Mouse (Mus musculus) WW6 (cell line): ENCODE results near the gene Ccdc62.

Source experiments
- DNase-seq: peaks from one replicate; pipeline ENCODE4 v3.0.0-alpha.2; 2013; ENCODE audit warnings: low read depth, low spot score

The Ccdc62 gene

GRCm38 (mm10) chr5:124003375-124003774 lies 72.9 kb downstream of the Ccdc62 start:
- no peak for DNase-seq

DNA sequence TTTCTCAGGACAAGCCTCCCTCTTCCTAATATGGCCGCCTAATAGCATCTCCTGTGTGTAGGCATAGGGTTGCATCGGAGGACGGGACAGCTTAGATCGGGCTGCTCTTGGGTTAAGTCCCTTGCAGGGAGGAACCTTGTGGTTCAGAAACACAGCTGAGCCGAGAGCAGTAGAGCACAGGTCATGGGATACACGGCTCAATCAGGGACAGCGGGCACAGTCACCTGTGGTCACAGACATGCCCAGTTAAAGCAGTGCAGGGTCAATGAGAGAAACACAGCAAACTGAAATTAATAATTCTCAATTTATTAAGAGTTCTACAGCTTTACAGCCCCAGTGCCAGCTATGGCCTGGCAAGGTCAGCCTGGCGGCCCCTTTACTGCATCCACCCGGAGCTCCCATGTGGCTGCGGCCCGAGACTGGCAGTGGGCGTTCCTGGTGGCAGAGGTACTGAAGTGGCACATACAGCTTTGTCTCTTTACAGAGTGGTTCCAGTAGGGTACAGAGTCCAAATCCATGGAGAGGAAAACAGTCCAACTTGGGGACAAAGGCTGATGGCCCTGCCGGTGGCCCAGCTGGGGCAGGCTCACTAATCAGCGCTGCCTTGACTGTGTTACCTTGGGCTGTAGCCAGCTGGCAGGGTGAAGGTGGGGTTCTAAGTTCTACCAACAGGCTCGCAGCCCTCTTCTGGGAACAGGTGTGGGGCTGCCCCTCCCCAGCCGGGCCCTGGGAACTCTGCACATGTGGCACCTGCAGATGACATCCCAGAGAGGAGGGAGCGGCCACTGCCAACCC lies 74.1 kb downstream of the Ccdc62 start:
- DNase-seq, result no peak

DNA sequence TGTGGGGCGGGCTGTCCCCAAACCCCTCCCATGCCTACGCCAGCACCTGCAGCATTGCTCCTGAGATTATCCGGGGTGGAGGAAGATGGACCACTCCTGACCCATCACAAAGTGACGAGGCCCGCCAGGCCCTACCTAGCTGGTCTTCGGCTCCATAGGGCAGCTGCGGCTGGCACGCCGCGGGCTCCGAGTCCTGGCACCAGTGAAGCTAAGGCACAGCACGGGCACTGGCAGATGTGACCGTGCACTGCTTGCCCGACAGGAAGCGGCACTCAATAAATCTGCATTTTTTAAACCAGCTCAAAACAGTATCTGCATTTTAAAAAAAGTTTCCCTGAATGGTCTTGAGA lies 74.6 kb downstream of the Ccdc62 start:
- no peak for DNase-seq

DNA sequence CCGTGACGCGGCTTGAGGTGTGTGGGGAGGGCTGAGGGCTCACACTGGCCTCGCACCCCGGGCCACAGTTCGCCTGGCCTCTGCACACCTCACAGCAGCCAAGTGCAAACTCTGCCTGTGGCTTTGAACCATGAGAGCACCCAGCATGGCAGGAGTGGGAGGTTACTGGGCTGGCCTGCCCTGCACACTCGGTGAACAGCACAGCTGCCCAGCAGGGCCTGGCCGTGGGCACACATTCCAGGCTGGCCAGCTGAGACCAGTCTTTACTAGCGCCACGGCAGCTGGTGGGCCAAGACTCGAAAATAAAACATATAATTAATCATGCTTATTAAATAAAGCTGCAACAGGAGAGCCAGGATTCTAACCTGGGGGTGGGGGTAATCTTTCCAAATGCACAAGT lies 75.1 kb downstream of the Ccdc62 start:
- DNase-seq, result no peak

DNA sequence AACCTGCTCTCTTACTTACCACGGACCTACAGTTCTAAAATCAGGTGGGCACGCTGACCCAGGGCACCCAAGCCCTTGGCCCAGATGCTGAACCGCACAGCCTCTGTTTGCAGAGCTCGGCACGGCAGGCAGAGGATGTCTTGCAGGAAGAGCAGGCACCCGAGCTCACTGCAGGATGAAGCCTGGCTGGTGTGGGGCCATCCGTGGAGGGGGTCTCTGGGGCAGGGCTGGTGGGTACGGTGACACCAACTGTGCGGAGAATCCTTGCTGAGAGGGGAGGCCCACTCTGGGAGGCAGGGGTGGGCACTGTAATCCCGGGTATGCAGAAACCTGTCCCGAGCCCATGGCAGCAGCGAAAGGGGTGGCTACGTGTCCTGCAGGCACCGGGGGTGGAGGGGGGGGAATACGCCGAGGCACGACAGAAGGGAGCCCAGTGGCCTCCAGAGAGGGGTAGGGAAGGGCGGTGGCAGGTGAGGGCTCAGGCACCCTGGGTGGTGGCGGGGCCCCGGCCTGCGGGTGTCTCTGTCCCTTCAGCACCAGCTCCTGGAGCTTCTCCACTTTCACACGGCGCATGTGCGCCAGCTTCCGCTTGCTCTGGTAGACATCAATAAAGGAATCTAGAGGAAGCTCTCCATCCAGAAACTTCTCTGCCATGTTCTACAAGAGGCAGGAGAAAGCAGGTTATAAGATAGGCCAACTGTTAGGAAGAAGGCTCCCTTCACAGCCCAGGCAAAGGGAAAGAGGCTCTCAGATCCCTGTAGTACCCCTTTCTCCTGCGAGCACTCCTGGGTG lies 75.8 kb downstream of the Ccdc62 start:
- DNase-seq, result no peak

DNA sequence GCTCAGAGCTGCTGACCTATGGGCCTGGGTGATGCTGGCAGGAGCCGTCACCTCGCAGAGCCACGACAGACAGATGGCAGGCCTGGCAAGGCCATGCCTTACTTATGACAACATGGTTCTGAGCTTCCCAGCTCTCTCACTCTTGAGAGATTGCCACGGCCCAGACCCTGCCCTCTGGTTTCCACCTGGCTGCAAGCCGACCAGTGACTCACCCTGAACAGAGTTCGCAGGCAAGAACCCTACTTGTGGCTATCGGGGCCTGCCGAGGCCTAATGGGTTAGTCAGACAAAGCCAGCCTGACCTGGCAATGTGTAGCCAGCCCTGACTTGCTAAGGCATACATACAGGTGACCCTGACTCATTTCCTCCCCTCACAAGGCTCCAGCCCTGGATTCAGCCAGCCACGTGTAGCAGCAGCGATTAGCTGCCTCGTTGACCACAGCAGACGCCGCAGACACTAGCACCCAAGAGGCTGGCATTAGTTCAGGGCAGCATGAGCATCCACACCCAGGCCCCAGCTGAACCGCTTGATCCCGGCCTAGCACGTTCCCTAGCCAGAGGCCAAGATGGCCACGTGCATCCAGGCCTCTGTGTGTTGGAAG lies 76.5 kb downstream of the Ccdc62 start:
- no peak for DNase-seq

DNA sequence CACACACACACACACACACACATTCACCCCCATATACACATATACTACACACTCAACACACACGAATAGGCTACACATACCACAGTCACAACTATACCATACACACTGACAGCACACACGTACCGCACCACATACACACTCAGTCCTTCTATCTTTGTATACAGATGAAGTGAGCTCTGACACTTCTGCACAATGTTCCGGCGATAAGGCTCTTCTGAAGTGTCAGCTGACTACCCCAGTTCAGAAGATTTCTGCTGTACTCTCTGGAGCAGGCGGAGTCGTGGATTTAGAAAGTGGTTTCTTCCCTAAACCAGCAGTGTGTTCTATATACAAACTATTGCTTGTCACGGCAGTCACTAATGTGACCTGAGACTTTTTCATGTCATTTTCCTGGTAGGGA lies 79.6 kb downstream of the Ccdc62 start:
- no peak for DNase-seq

DNA sequence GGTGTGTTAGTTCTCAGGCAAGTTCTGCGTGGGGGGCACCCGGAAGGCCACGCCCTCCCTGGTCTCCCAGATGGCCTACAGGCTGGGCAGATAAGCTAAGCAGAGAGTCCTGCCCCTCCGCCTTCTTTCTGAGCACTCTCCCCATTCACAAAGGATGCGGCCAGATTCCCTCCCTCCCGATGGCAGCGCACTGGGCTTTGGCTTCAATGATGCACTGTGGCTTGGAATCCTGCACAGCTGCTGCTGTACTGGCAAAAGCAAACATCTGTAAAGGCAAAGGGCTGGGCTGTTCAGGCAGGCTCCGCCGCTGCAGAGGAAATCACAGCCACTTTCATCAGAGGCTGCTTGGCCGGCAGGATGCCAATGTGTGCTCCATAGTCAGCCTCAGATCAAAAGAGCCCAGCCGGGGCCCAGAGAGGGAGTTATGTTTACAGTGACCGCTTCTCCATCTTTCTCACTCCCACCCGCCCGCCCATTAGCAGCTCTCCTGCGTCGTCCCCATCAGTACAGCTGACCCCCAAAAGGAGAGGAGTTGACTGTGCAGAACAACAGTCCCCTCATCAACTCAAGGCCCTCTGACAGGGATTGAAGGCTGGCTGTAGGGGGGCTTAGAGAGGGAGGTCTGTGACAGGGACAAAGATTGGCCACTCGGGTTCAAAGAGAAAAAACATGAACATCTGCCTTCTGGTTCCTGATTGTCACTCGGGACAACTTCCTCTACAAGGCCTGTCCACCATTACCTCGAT lies 80.6 kb downstream of the Ccdc62 start:
- DNase-seq, result no peak

- DNase-seq, result no peak
These were observed 81.4 kb downstream of the Ccdc62 start for GRCm38 (mm10) chr5:124011927-124012326.

DNA sequence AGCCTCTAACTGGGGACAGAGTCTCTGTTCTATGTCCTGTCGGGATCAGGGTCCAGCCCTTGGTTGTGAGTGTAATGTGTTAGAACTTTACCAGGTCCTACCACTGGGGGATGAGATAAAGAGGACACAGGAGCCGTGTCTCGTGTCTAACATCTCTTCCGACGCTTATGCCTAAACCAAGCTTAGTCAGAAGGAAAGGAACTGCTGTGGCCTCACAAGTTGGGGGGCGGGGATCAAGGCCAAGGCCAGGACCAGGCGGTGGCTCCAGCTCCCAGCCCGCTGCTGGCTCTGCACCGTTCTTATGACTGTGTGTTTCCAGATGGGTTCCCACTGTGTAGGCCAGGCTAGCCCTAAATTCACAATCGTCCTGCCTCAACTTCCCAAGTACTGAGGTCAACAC lies 82.4 kb downstream of the Ccdc62 start:
- no peak for DNase-seq

DNA sequence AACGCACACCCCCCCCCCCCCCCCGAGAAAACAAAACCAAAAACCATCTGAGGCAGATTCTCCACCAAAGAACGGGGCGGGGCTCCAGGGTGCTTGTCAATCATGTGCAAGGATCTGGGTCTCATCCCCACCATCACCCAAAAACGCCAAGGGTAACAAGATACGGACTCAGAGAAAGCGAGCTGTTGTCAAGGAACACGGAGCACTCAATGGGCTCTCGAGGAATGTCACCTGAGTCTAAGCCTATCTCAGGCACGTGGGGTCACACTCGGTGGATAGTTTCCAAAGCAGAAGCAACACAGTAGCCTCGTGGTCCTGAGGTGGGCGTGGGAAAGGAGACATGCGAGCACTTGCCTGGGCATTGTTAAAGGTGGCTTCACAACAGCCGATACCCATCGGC lies 83.3 kb downstream of the Ccdc62 start:
- no peak for DNase-seq

DNA sequence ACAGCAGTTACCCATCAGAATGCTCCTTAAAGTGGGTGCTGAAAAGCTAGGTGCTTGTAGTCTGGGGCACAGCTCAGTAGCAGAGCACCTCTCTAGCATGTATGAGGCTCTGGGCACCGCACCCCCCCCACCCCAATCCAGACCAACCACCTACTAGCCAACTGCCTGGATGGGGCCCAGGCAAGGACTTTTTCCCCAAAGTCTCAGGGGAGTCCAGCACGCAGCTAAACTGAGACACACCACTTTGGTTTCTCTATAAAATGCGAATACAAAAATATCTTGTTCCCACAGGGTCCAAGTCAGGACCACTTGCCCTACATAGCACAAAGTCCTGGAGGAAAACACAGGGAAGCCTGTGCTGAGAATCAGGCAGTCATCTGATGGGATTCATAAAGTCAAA lies 83.7 kb downstream of the Ccdc62 start:
- DNase-seq, result no peak

- no peak for DNase-seq
These were observed 84.3 kb downstream of the Ccdc62 start for GRCm38 (mm10) chr5:124014791-124015251.

DNA sequence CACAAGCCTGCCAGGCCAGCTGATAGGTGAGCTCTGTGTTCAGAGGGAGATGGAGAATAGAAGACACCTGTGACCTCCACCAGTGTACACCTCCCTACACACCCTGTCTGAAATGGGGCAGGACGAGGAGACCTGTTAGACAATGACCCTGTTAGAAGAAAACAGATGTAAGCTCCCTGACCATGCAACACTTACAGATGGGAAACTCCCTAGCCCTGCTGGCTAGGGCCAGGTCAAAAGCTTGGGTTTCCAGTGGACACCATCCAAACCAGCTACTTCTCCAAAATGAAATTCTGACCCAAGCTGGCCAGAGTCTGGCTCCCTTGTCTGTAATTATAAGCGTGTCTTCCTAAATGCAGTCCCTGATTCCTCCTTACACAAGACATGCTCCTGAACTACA lies 85.2 kb downstream of the Ccdc62 start:
- no peak for DNase-seq

- no peak for DNase-seq
These were observed 85.9 kb downstream of the Ccdc62 start for GRCm38 (mm10) chr5:124016291-124016821.

DNA sequence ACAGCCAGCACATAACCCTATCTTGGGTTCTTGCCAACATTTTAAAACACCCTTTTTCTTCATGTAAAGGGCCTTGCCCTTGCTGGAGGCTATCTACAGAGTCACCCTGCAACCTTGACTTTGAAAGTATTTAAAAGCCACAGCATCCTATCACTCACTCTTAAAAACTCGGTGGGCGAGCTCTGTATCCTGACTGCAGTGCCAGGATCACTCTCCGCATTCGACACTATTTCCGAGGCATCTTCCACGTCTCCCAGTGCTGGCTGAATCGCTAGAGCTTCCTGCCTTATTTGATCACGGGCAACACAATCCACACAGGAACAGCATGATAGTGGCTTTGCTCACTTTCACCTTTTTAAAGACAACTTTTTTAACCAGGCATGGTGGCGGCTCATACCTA lies 87.5 kb downstream of the Ccdc62 start:
- DNase-seq, result no peak

DNA sequence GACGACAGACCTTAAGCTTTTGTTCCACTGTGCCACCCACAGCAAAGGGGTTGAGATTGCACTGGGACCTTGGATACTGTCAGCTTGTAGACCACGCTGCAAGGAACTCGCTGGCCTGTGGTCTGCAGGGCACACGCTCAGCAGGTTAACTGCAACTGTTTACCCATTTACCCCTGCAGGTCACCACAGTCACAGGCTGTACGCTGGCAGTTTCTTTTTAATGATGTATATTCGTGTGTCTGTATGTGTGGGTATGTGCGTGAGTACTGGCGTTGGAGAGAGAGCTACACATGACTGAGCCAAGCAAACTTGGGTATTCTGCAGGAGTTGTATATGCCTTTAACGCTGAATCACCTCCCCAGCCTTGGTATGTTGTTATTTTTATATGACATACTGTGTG lies 88.2 kb downstream of the Ccdc62 start:
- no peak for DNase-seq
